Mouse (Mus musculus): ENCODE results near the gene Sf1.

GRCm38 (mm10) chr19:6421211-6421590 is 57.7 kb downstream of the Sf1 start:
- TF ChIP-seq CTCF (IDR thresholded peaks at IDR 0.05; ENCODE audit: low read depth, low read length) (no peak), POLR2A (IDR thresholded peaks at IDR 0.05; ENCODE audit: borderline replicate concordance, low read depth, low read length) (no peak)

All from bone marrow macrophage, adult 2 months (primary cell).